Mouse (Mus musculus): Measurements from ENCODE around the gene Panx3. TPM values are rescaled to one million over a fixed set of nuclear protein-coding genes. Genes with fewer than 3 reads are reported as not detected.

Panx3 gene
- 0.24 and 0.71 TPM in 2 replicates for polyA plus RNA-seq (2016; fragmentation: Nextera tagmentation; extraction: Ambion mirVana)

- 69% methylated on average over 6 of the region's 6 CpGs for WGBS
- Histone ChIP-seq H3K27me3 (no peaks in the 10 kb centered on the region), H3K36me3 (no peaks in the 10 kb centered on the region), H3K4me1 (no peaks in the 10 kb centered on the region), H3K4me3 (no peak within 1 kb of the TSS), H3K9ac (replicated peaks) (no peak within 1 kb of the TSS), H3K4me2 (replicated peaks) (no peak within 1 kb of the TSS), H3K27ac (replicated peaks) (no peak within 1 kb of the TSS), H3K9me3 (no peaks in the 10 kb centered on the region)
- no peak for ATAC-seq (ENCODE audit: low FRiP score, low read depth)
Observed at GRCm38 (mm10) chr9:37669115-37669514, at the start of gene Panx3. TSS of gene Panx3 (minus strand) at chr9:37669235.

- Histone ChIP-seq H3K9ac (replicated peaks) (no peak within 1 kb of the TSS), H3K4me3 (no peak within 1 kb of the TSS), H3K4me1 (no peaks in the 10 kb centered on the region), H3K9me3 (no peaks in the 10 kb centered on the region), H3K4me2 (replicated peaks) (no peak within 1 kb of the TSS), H3K27ac (replicated peaks) (no peak within 1 kb of the TSS), H3K36me3 (no peaks in the 10 kb centered on the region), H3K27me3 (no peaks in the 10 kb centered on the region)
- WGBS = 94% methylated on average over 1 of the region's 1 CpGs
- no peak for ATAC-seq (ENCODE audit: low FRiP score, low read depth)
Observed at GRCm38 (mm10) chr9:37716150-37716549, 47.1 kb upstream of the Panx3 start, which contains the start of gene Olfr160. TSS of gene Olfr160 (minus strand) at chr9:37716250.

- WGBS = 27% methylated on average over 5 of the region's 5 CpGs
- no peak overlapping the region for H3K4me2 ChIP-seq (replicated peaks)
- H3K27ac ChIP-seq (replicated peaks) = no peak overlapping the region
- no peak overlapping the region for H3K4me3 ChIP-seq
- no peaks in the 10 kb centered on the region; the same call in 1 of the 2 replicates for H3K4me1 ChIP-seq
- H3K27me3 ChIP-seq = no peaks in the 10 kb centered on the region
- H3K9me3 ChIP-seq = 0 out of 2 replicates have a peak, but pooled peaks cover 3% of the 10 kb centered on the region
- no peaks in the 10 kb centered on the region for H3K36me3 ChIP-seq
- peak; percentile 77 for ATAC-seq (ENCODE audit: low FRiP score, low read depth)
- no peak overlapping the region for H3K9ac ChIP-seq (replicated peaks)
Observed at GRCm38 (mm10) chr9:37689970-37690686, 21.1 kb upstream of the Panx3 start.

GRCm38 (mm10) chr9:37687941-37688303, 18.9 kb upstream of the Panx3 start:
- 43% methylated on average over 3 of the region's 3 CpGs for WGBS
- Histone ChIP-seq H3K36me3 (no peaks in the 10 kb centered on the region), H3K4me3 (no peak overlapping the region), H3K9me3 (0 out of 2 replicates have a peak, but pooled peaks cover 3% of the 10 kb centered on the region), H3K27me3 (no peaks in the 10 kb centered on the region), H3K4me2 (replicated peaks) (no peak overlapping the region), H3K4me1 (no peaks in the 10 kb centered on the region; the same call in 1 of the 2 replicates), H3K27ac (replicated peaks) (no peak overlapping the region), H3K9ac (replicated peaks) (no peak overlapping the region)
- ATAC-seq (ENCODE audit: low FRiP score, low read depth) = peak; percentile 38; the same call in 1 of the 2 replicates

- Histone ChIP-seq H3K4me2 (replicated peaks) (no peak overlapping the region), H3K9ac (replicated peaks) (no peak overlapping the region), H3K27ac (replicated peaks) (no peak overlapping the region), H3K4me1 (no peaks in the 10 kb centered on the region; the same call in 1 of the 2 replicates), H3K36me3 (no peaks in the 10 kb centered on the region), H3K27me3 (no peaks in the 10 kb centered on the region), H3K4me3 (no peak overlapping the region), H3K9me3 (0 out of 2 replicates have a peak, but pooled peaks cover 3% of the 10 kb centered on the region)
- 59% methylated on average over 3 of the region's 3 CpGs for WGBS
- ATAC-seq (ENCODE audit: low FRiP score, low read depth) = no peak
Observed at GRCm38 (mm10) chr9:37687288-37687940, 18.4 kb upstream of the Panx3 start.

- H3K4me3 ChIP-seq = no peak overlapping the region
- H3K27me3 ChIP-seq = no peaks in the 10 kb centered on the region
- no peak overlapping the region for H3K9ac ChIP-seq (replicated peaks)
- 95% methylated on average over 1 of the region's 1 CpGs for WGBS
- no peaks in the 10 kb centered on the region for H3K9me3 ChIP-seq
- no peak for ATAC-seq (ENCODE audit: low FRiP score, low read depth)
- H3K4me1 ChIP-seq = no peaks in the 10 kb centered on the region
- no peak overlapping the region for H3K27ac ChIP-seq (replicated peaks)
- no peak overlapping the region for H3K4me2 ChIP-seq (replicated peaks)
- H3K36me3 ChIP-seq = no peaks in the 10 kb centered on the region
Observed at GRCm38 (mm10) chr9:37681123-37681522, 12.1 kb upstream of the Panx3 start.

GRCm38 (mm10) chr9:37675287-37675686, 6.3 kb upstream of the Panx3 start:
- no peak overlapping the region for H3K9ac ChIP-seq (replicated peaks)
- H3K36me3 ChIP-seq = no peaks in the 10 kb centered on the region
- no peaks in the 10 kb centered on the region for H3K9me3 ChIP-seq
- no peak overlapping the region for H3K4me2 ChIP-seq (replicated peaks)
- no peak overlapping the region for H3K4me3 ChIP-seq
- no peaks in the 10 kb centered on the region for H3K4me1 ChIP-seq
- no peaks in the 10 kb centered on the region for H3K27me3 ChIP-seq
- 88% methylated on average over 4 of the region's 4 CpGs for WGBS
- H3K27ac ChIP-seq (replicated peaks) = no peak overlapping the region
- ATAC-seq (ENCODE audit: low FRiP score, low read depth) = no peak

GRCm38 (mm10) chr9:37670261-37670660, 1.2 kb upstream of the Panx3 start:
- no peak overlapping the region for H3K27ac ChIP-seq (replicated peaks)
- H3K36me3 ChIP-seq = no peaks in the 10 kb centered on the region
- H3K27me3 ChIP-seq = no peaks in the 10 kb centered on the region
- no peak overlapping the region for H3K4me3 ChIP-seq
- no peak overlapping the region for H3K9ac ChIP-seq (replicated peaks)
- 82% methylated on average over 3 of the region's 3 CpGs for WGBS
- ATAC-seq (ENCODE audit: low FRiP score, low read depth) = no peak
- no peak overlapping the region for H3K4me2 ChIP-seq (replicated peaks)
- no peaks in the 10 kb centered on the region for H3K4me1 ChIP-seq
- H3K9me3 ChIP-seq = no peaks in the 10 kb centered on the region

GRCm38 (mm10) chr9:37669678-37670077, 643 bp upstream of the Panx3 start:
- ATAC-seq (ENCODE audit: low FRiP score, low read depth) = no peak
- Histone ChIP-seq H3K9ac (replicated peaks) (no peak overlapping the region), H3K9me3 (no peaks in the 10 kb centered on the region), H3K4me1 (no peaks in the 10 kb centered on the region), H3K36me3 (no peaks in the 10 kb centered on the region), H3K4me2 (replicated peaks) (no peak overlapping the region), H3K4me3 (no peak overlapping the region), H3K27me3 (no peaks in the 10 kb centered on the region), H3K27ac (replicated peaks) (no peak overlapping the region)
- WGBS = 76% methylated on average over 4 of the region's 4 CpGs

- 82% methylated on average over 7 of the region's 7 CpGs for WGBS
- no peaks in the 10 kb centered on the region for H3K9me3 ChIP-seq
- H3K4me2 ChIP-seq (replicated peaks) = no peak overlapping the region
- no peak for ATAC-seq (ENCODE audit: low FRiP score, low read depth)
- H3K27me3 ChIP-seq = no peaks in the 10 kb centered on the region
- no peaks in the 10 kb centered on the region for H3K36me3 ChIP-seq
- no peak overlapping the region for H3K4me3 ChIP-seq
- H3K9ac ChIP-seq (replicated peaks) = no peak overlapping the region
- no peak overlapping the region for H3K27ac ChIP-seq (replicated peaks)
- no peaks in the 10 kb centered on the region for H3K4me1 ChIP-seq
Observed at GRCm38 (mm10) chr9:37666045-37666444, 3.0 kb downstream of the Panx3 start.

- no peaks in the 10 kb centered on the region for H3K27me3 ChIP-seq
- no peaks in the 10 kb centered on the region for H3K4me1 ChIP-seq
- 82% methylated on average over 2 of the region's 2 CpGs for WGBS
- no peaks in the 10 kb centered on the region for H3K36me3 ChIP-seq
- no peak overlapping the region for H3K27ac ChIP-seq (replicated peaks)
- H3K9ac ChIP-seq (replicated peaks) = no peak overlapping the region
- H3K9me3 ChIP-seq = no peaks in the 10 kb centered on the region
- H3K4me2 ChIP-seq (replicated peaks) = no peak overlapping the region
- ATAC-seq (ENCODE audit: low FRiP score, low read depth) = no peak
- H3K4me3 ChIP-seq = no peak overlapping the region
Observed at GRCm38 (mm10) chr9:37664604-37665003, 4.4 kb downstream of the Panx3 start.

- H3K9ac ChIP-seq (replicated peaks) = no peak overlapping the region
- no peaks in the 10 kb centered on the region for H3K4me1 ChIP-seq
- no peak for ATAC-seq (ENCODE audit: low FRiP score, low read depth)
- H3K4me3 ChIP-seq = no peak overlapping the region
- H3K4me2 ChIP-seq (replicated peaks) = no peak overlapping the region
- no peaks in the 10 kb centered on the region for H3K9me3 ChIP-seq
- no peaks in the 10 kb centered on the region for H3K27me3 ChIP-seq
- H3K27ac ChIP-seq (replicated peaks) = no peak overlapping the region
- no peaks in the 10 kb centered on the region for H3K36me3 ChIP-seq
- WGBS = 80% methylated on average over 1 of the region's 1 CpGs
Observed at GRCm38 (mm10) chr9:37663210-37663609, 5.8 kb downstream of the Panx3 start.
